Mouse (Mus musculus) olfactory bulb, adult 2 months (tissue): ENCODE data around the gene Gapvd1. TPM values are rescaled to one million over a fixed set of nuclear protein-coding genes. Genes with fewer than 3 reads are reported as not detected.

ENCODE experiments used
- H3K27ac ChIP-seq: fragments of 200-500 bp; 2 replicates; pipeline ENCODE4 v1.5.1; 2012; ENCODE audit warnings: low read depth, low read length; ENCODE audit not compliant: insufficient read depth
- H3K4me1 ChIP-seq: fragments of 200-500 bp; 2 replicates; pipeline ENCODE4 v1.6.1; 2012; ENCODE audit warnings: low read length; ENCODE audit not compliant: control insufficient read depth, insufficient read depth
- H3K4me3 ChIP-seq: fragments of 200-500 bp; 2 replicates; pipeline ENCODE4 v1.5.1; 2012; ENCODE audit warnings: mild to moderate bottlenecking, low read depth, low read length, moderate library complexity; ENCODE audit not compliant: insufficient read depth
- CTCF ChIP-seq: fragments of 200-500 bp; IDR thresholded peaks from 2 replicates; pipeline ENCODE4 v1.5.1; 2012; ENCODE audit warnings: low read depth, mild to moderate bottlenecking, low read length, moderate library complexity; ENCODE audit not compliant: insufficient read depth
- POLR2A ChIP-seq: fragments of 200-500 bp; IDR thresholded peaks from 2 replicates; pipeline ENCODE4 v1.6.1; 2012; ENCODE audit warnings: mild to moderate bottlenecking, low read depth, low read length, moderate library complexity; ENCODE audit not compliant: insufficient read depth
- WGBS: fragments of 180-500 bp; shearing (Covaris S2); methylation state at CpG from one replicate; pipeline ENCODE4 v1.1.7; 2018; 5-methylcytosine and 5-hydroxymethylcytosine counted together
- polyA plus RNA-seq: library from polyadenylated mRNA; stranded (reverse); fragments of >200 nt; gene quantifications from 2 replicates; pipeline ENCODE4 v1.2.4, GENCODE M21; 2012; ENCODE audit warnings: low replicate concordance; ENCODE audit not compliant: missing spikeins, insufficient read depth, insufficient read length

Gapvd1 gene
- polyA plus RNA-seq, 1 experiment, result not detected

- no peak for TF ChIP-seq POLR2A
- TF ChIP-seq CTCF, result no peak
- H3K27ac ChIP-seq, result no peak overlapping the region
- H3K4me3 ChIP-seq, result no peak overlapping the region
- H3K4me1 ChIP-seq, result peaks cover 2% of the 10 kb centered on the region; the same call in 1 of the 2 replicates
Measured at GRCm38 (mm10) chr2:34696592-34696991, 58.4 kb downstream of the Gapvd1 start.

DNA sequence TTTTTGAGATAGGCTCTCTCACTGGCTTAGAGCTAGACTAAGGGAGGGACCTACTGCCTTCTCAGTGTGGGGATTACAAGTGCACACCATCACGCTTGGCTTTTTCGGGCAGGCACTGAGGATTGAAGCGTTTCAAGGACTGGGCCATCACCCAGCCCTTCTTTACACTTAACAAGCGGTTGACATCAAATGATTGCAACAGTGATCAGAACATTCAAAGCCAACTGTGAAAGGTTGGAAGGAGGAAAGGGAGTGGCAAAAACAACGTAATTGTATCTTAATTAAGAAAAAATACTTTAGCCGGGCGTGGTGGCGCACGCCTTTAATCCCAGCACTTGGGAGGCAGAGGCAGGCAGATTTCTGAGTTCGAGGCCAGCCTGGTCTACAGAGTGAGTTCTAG lies 62.2 kb downstream of the Gapvd1 start:
- H3K4me1 ChIP-seq, result peaks cover 2% of the 10 kb centered on the region; the same call in 1 of the 2 replicates
- TF ChIP-seq POLR2A (no peak), CTCF (no peak)
- H3K4me3 ChIP-seq, result no peak overlapping the region
- no peak overlapping the region for H3K27ac ChIP-seq
- 95% methylated on average over 10 of the region's 10 CpGs for WGBS

DNA sequence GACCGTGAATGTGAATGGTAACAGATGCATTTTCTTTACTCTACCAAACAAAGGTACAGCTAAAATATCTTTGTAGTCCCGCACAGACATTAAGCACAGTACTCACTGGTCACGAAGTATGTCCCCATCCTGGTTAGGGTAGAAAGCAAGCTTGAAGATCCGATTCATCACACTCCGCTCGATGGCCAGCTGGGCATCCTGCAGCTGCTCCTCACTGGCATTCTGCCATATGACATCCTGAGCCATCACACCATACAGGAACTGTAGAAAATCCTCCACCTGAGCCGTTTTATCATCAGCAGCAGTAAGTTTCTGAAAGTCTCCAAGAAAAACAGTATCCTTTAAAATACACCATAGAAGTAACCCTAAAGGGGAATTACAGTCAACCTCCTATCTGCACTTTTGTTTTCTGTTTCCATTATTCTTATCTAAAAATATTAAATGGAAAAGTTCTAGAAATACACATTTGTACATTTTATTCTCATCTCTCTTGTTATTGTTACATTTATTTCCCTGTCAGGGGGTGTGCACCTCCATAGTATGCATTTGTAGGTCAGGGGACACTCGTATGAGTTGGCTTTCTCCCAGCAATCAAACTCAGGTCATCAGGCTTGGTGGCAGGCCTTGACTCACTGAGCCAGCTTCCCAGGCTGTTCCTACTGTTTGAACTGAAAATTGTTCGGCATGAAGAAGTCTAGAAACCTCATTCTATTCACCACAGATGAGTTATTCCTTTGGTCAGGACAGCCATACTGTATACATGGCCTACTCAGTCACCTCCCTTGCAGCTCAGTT lies 70.8 kb downstream of the Gapvd1 start:
- Histone ChIP-seq H3K4me1 (no peaks in the 10 kb centered on the region), H3K4me3 (no peak overlapping the region), H3K27ac (no peak overlapping the region)
- no peak for TF ChIP-seq CTCF
- no peak for TF ChIP-seq POLR2A
- 76% methylated on average over 9 of the region's 9 CpGs for WGBS

DNA sequence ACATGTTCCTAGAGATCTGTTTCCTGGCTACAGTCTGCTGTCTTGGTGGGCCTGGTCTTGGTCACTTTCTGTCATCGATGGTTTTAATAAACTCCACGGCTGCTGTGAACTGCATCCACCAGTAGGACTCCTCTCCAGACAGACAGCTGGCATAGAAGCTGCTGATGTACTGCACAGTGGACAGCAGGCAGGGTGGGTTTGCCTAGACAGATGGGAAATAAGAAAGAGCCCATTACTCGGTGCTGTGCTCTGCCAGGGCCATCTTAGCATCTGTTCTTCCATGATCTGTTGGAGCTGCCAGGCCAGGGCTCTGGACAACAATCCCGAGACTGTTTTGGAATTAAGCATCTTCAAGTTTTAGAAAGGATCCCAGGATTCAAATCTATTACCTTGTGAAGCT lies 77.1 kb downstream of the Gapvd1 start:
- no peaks in the 10 kb centered on the region for H3K4me1 ChIP-seq
- no peak overlapping the region for H3K27ac ChIP-seq
- WGBS, result 91% methylated on average over 4 of the region's 4 CpGs
- TF ChIP-seq CTCF, result no peak
- TF ChIP-seq POLR2A, result no peak
- H3K4me3 ChIP-seq, result no peak overlapping the region

DNA sequence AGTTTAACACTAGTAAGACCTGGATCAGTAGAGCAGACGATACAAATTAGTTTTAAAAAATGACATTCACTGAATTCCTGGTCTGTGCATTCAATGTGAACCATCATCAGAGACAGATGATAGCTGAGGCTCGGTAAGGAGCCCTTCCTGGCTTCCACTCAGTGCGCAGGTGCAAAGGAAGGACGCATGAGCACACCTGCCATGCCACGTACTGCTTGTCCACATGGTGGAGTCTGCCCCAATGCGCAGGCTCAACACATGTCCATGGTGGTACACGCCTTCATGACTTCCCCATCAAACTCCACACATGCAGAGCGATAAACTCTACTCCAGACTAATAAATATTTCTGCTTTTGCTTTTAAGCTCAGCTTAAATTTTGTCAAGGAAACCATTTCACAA lies 78.0 kb downstream of the Gapvd1 start:
- TF ChIP-seq POLR2A (no peak), CTCF (no peak)
- Histone ChIP-seq H3K4me3 (no peak overlapping the region), H3K27ac (no peak overlapping the region), H3K4me1 (no peaks in the 10 kb centered on the region)
- WGBS, result 94% methylated on average over 8 of the region's 8 CpGs

DNA sequence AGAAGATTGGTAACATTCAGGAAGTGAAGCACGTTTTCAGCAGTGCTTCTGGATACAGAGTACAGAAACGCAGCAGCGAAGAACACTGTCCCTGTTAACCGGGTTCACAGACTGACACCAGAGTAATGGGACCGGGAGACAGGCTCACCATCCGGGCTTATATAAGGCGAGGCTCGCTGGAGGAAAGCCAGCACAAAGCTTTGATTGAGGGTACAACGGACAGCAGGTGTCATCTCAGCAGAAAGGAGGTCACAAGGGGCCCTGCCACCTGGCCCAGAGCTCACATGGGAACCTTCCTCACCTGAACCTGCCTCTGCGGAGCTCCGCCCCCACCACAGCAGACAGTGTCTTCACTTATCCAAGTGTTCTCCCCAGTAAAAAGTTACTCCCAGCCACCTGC lies 81.2 kb downstream of the Gapvd1 start:
- WGBS, result 81% methylated on average over 11 of the region's 11 CpGs
- H3K4me1 ChIP-seq, result peaks cover 13% of the 10 kb centered on the region
- H3K4me3 ChIP-seq, result no peak overlapping the region
- TF ChIP-seq POLR2A (no peak), CTCF (no peak)
- H3K27ac ChIP-seq, result no peak overlapping the region

DNA sequence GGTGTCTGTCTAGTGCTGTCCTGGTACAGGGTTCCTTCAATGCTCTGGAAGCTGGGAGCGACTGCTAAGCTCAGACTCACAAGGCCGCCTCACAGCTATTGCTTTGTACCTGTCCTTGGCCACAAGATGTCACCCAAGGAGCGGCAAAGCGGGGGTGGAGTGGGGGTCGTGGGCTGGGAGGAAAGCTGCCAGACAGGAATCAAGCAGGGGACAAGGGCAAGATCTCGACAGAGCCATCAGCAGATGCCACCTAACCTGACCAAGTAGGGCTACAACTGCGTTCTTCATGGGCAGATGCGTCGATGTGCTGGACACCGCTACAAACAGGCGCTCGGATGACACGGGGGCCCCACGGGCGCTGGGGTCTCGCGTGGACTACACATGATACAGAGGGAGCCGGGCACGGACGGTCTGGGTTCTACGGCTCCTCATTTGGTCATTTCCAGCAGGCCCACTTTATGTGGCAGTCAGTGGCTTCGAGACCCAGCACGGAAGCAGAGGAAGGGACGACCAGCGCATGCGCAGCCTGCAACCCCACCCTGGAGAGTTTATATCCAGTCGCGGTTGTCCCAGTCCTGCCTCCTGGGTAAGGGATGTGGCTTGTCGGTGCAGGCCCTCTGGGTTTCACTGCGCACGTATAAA lies 83.5 kb downstream of the Gapvd1 start:
- H3K4me1 ChIP-seq, result peaks cover 22% of the 10 kb centered on the region
- no peak overlapping the region for H3K27ac ChIP-seq
- TF ChIP-seq CTCF (peak; percentile 47; the same call in 1 of the 2 replicates), POLR2A (no peak)
- WGBS, result 22% methylated on average over 31 of the region's 31 CpGs
- peak overlapping the region; percentile 51 for H3K4me3 ChIP-seq

- Histone ChIP-seq H3K4me1 (peaks cover 22% of the 10 kb centered on the region), H3K4me3 (no peak overlapping the region), H3K27ac (no peak overlapping the region)
- WGBS, result 80% methylated on average over 6 of the region's 6 CpGs
- TF ChIP-seq CTCF (no peak), POLR2A (no peak)
Measured at GRCm38 (mm10) chr2:34670470-34670869, 84.6 kb downstream of the Gapvd1 start.

- TF ChIP-seq POLR2A (no peak), CTCF (no peak)
- WGBS, result 66% methylated on average over 8 of the region's 8 CpGs
- Histone ChIP-seq H3K4me3 (no peak overlapping the region), H3K27ac (no peak overlapping the region), H3K4me1 (peaks cover 22% of the 10 kb centered on the region)
Measured at GRCm38 (mm10) chr2:34669203-34669746, 85.8 kb downstream of the Gapvd1 start.
